Mouse (Mus musculus) 3T3-L1 (cell line): ENCODE data around the gene Mall.

Source experiments
- DNase-seq: peaks from one replicate; pipeline ENCODE4 v3.0.0-alpha.2; 2015; ENCODE audit warnings: low read depth, low spot score

The Mall gene

DNA sequence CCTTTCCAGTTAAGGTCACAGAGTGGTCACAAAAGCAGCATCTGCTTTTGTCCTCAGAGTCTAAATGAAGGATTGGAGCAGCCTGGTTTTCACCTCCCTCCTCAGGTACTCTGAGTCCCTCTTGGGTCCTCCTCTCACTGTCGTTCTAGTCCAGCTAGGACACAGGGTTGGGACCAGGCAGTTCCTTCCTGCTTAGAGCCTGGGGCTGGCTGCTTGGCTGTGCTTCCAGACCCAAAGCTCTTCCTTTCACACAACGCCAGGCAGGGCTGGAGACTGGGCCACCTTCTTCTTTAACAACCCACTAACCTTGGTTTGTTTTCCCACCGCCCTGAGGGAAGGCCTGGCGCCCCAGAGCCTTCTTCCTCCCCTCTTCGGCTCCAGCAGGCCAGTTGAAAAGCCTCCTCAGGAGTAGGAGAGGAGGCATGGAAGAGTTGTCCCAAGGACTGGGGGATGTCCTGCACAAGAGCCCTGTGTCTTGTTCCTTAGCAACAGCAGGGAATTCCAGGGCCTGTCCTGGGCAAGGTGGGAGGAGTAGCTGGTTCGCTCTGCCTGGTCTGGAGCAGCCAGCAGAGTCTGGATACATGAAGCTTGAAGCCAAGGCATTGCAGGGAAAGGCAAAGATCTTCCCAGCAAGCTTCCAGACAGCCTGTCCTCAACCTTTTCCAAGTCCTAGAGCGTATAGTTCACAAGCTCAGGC lies 717 bp upstream of the Mall start:
- no peak for DNase-seq

DNA sequence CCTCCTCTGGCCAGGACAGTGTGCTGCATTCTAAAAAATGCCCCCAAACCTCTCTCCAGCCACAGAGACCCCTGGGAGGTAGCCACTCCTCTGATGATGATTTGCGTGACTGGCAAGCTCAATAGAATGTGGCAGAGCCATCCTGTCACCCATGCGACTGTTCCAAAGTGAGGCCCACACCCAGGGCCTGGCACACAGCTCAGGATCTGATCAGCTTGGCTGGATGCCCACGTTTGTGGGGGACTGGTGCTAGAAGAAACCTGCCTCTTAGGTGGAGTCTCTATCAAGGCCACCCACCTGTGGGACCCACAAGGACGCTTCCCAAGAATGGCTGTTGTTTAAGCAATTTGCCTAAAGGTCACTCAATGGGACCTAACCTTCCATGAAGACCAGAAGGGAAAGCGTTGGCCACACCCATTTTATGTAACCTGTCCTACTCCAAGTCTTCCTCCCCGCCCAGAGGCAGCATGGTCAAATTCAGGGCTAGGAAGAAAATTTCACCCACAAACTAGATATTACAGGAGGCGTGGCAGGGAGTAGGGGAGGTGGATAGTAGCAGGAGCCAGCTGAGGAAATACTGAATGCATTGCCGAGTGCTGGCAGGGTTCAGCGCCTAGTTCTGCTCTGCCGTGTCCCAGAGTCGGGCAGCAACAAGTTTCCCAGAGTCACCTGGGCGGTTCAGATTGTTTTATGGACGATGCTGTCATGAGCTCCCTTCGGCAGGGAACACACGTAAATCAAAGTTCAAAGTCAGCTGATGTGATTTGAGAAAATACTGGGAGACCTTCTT lies 876 bp downstream of the Mall start:
- no peak for DNase-seq

DNA sequence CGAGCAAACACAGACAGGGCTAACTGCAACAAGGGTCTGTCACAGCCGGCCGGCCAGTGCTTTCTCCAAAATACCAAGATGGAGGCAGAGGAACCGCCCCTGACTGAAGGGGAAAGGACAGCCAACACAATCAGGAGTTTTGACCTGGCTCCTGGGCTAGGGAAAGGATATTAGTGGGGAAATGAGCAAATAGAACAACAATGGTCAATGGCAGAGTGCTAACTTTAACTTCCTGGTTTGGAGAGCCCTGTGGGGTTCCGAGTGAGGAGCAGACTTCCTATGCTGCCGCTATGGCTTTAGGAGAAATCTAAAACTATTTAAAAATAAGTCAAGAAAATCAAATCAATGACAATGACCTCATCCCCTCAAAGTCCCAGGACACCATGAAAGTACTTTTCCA lies 1.6 kb downstream of the Mall start:
- no peak for DNase-seq

DNA sequence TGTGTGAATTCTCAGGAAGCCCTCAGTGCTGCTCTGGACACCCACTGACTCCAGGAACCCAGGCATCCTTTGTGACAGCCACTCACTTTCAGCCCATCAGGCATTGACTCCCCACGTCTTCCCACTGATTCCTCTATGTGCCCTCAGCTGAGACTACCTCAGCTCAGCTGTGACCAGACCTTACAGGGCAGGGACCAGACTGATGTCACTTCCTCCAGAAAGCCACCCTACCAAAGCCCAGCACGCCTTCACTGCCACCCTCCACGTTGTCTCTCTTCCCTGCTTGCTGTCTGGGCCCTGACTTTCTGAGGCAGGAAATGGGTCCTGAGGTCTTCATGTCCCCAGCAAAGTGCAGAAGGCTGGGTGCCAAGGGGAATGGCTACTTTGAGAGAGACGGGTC lies 6.5 kb downstream of the Mall start:
- peak; percentile 40 for DNase-seq

- DNase-seq, result peak; percentile 99
Measured at GRCm38 (mm10) chr2:127722176-127722892, 7.4 kb downstream of the Mall start.

DNA sequence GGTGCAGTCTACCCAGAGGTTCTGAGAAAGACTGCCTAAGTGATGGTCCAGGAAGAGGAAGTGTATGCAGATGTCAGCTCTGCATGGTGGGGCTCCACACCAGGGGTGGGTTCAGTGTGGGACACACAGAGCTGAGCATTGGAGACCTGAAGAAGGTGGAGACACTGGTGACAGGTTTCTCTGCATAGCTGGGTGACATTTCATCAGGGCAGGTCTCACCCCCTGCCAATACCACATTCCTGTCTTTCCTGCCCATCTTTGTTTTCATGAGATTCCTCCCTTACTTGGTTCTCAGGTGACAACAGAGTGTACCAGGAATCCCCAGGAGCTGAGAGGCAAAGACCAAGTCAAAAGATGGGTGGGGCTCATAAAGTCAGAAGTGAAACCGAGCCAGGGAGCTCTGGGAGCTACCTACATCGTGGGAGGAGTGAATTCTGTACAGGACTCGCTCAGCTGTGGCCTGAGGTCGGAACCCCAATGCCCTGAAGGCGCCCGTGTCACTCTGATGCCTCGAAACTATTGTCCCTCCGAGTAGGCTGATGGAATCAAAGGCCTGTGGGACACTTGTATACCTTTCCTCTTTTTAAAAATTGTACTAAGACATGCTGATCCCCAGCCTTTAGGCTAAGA lies 10.8 kb downstream of the Mall start:
- DNase-seq, result no peak

- no peak for DNase-seq
Measured at GRCm38 (mm10) chr2:127714726-127715125, 15.0 kb downstream of the Mall start.

GRCm38 (mm10) chr2:127708792-127709191 lies 20.9 kb downstream of the Mall start:
- no peak for DNase-seq

DNA sequence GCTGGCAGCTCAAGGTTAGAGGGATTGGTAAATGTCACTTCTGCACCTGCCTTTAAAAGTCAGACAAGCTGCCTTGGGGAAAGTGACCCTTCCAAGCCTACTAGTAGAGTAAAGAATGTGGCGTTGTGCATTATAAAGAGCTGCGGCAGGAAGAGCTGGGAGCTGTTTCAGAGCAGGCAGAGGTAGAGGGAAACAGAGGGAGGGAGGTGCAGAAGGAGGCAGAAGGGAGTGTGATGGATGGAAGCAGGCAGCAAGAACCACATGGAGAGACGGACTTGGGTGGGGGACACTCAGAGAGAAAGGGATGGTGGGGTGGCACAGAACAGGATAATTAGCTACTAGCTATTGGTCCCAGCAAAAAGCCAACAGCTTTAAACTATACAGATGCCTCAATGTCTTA lies 21.7 kb downstream of the Mall start:
- no peak for DNase-seq

DNA sequence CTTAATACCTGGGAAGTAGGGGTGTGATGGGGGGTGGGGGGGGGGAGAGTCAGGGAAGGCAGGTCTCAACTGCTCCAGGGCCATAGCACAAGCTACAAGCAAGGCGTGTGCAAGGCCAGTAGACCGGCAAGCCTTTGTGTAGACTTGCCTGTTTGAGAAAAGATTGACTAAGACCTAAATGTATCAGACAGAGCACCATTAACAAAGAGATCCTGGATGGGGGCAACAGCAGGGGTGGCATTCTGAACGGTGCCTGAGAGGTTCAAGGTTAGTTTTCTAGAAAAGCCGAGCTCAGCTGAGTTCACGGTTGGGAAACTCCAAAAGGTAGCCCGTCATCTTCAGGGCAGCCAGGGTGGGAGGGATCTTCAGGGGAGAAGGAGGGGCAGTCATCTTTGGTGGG lies 24.5 kb downstream of the Mall start:
- DNase-seq, result no peak

DNA sequence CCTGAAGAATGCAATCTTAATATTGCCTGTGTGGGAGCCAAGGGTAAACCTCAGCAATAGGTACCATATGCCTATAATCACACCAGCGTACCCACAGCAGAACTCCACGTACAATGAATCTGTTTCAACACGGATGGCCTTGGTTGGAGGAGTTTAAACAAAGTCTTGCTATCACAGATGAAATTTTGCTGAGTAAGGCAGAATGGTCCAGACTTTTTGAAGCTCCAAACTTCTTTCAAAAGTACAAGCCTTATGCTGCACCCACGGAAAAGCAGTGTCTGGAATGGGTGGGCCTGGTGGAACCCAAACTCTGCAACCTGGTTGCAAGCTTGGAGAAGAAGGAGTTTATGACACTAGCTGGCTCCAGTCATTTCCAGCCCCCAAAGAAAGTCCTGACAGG lies 40.5 kb downstream of the Mall start:
- DNase-seq, result no peak

GRCm38 (mm10) chr2:127683687-127684331 lies 45.9 kb downstream of the Mall start:
- DNase-seq, result peak; percentile 85

DNA sequence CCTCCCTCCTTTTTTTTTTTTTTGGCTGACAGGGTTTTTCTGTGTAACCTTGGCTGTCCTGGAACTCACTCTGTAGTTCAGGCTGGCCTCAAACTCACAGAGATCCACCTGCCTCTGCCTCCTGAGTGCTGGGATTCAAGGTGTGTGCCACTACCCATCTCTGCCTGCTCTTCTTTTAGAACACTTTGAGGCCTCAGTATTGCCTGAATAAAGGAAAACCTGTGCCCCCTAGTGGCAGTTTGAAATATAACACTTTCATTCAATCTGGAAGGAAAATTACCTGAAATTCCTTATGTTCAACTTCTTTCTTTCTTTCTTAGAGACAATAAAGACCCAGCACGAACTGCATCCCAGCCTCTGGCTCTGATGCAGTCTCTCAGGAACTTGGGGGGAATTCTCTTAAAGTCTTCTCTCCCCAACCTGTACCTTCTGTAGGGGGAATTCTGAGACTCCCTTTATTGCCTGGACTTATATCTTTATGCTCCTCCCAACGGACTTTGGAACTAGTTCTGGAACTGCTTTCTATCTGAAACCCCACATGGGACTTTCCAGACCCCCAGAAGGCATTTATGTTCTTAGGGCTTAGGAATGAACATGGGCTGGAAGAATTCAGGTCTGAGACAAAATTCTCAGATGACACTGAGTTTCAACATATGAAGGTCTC lies 61.8 kb downstream of the Mall start:
- peak; percentile 73 for DNase-seq

- DNase-seq, result no peak
Measured at GRCm38 (mm10) chr2:127667015-127667414, 62.7 kb downstream of the Mall start.

GRCm38 (mm10) chr2:127662708-127663107 lies 67.0 kb downstream of the Mall start:
- DNase-seq, result no peak

- DNase-seq, result no peak
Measured at GRCm38 (mm10) chr2:127656086-127656720, 73.5 kb downstream of the Mall start, which contains the start of gene Mal. Mal (minus strand) TSS chr2:127656695.

- no peak for DNase-seq
Measured at GRCm38 (mm10) chr2:127655419-127655818, 74.3 kb downstream of the Mall start.

DNA sequence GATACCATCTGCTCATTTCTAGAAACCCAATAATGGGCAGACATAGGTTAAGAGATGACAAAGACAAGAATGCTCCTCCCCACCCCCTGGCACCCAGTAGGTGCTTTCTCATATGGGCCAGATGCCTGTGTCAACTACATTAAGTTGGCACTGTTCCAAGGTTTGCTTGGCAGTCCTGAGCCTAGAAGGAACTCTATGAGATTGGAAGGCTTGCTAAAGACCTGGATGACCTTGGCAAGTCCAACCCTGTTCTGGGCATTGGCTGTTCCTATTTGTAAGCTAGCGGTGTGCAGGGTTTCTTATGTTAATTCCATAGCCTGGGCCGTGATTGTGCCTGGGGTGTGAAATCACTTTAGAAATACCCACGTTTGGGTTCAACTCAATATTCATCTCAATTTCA lies 74.9 kb downstream of the Mall start:
- no peak for DNase-seq
